Mouse (Mus musculus) MEL (cell line): ENCODE data around the gene Maf.

Experiments
- CTCF ChIP-seq, 3 experiments: IDR thresholded peaks in 2 of 3; conservative IDR thresholded peaks in 1 of 3; 2 replicates each; pipeline ENCODE4 v1.5.1; 2011 to 2012; ENCODE audit warnings: low read length in 3 of 3, low read depth in 2 of 3, mild to moderate bottlenecking in 2 of 3, improper control_type of control experiment in 1 of 3, inconsistent platforms in 1 of 3, mixed read lengths in 1 of 3, moderate library complexity in 1 of 3; ENCODE audit not compliant: control insufficient read depth in 1 of 3, insufficient read depth in 1 of 3, poor library complexity in 1 of 3, severe bottlenecking in 1 of 3
- ETS1 ChIP-seq: IDR thresholded peaks from 2 replicates; pipeline ENCODE4 v1.6.1; 2012; ENCODE audit warnings: low read depth, mild to moderate bottlenecking, inconsistent platforms, low read length, improper control_type of control experiment, moderate library complexity
- HCFC1 ChIP-seq: IDR thresholded peaks from 2 replicates; pipeline ENCODE4 v1.6.1; 2012; ENCODE audit warnings: low read depth, mild to moderate bottlenecking, inconsistent platforms, low read length, improper control_type of control experiment, moderate library complexity
- MYC ChIP-seq: IDR thresholded peaks from 2 replicates; pipeline ENCODE4 v1.6.1; 2011; ENCODE audit warnings: low read depth, mild to moderate bottlenecking, low read length, improper control_type of control experiment, moderate library complexity
- POLR2A ChIP-seq, 2 experiments: IDR thresholded peaks; 2 replicates each; pipeline ENCODE4 v1.6.1; 2011 to 2012; ENCODE audit warnings: low read length in 2 of 2, mild to moderate bottlenecking in 2 of 2, control low read depth in 1 of 2, improper control_type of control experiment in 1 of 2, low read depth in 1 of 2, moderate library complexity in 1 of 2; ENCODE audit not compliant: control insufficient read depth in 1 of 2, insufficient read depth in 1 of 2, poor library complexity in 1 of 2
- POLR2AphosphoS2 ChIP-seq: IDR thresholded peaks from 2 replicates; pipeline ENCODE4 v1.6.1; 2011; ENCODE audit warnings: low read length, improper control_type of control experiment
- RCOR1 ChIP-seq: IDR thresholded peaks from 2 replicates; pipeline ENCODE4 v1.6.1; 2012; ENCODE audit warnings: low read depth, mild to moderate bottlenecking, inconsistent platforms, low read length, improper control_type of control experiment
- TCF12 ChIP-seq: IDR thresholded peaks from 2 replicates; pipeline ENCODE4 v1.6.1; 2014; ENCODE audit warnings: low read depth, mild to moderate bottlenecking, inconsistent platforms, low read length, improper control_type of control experiment, moderate library complexity

DNA sequence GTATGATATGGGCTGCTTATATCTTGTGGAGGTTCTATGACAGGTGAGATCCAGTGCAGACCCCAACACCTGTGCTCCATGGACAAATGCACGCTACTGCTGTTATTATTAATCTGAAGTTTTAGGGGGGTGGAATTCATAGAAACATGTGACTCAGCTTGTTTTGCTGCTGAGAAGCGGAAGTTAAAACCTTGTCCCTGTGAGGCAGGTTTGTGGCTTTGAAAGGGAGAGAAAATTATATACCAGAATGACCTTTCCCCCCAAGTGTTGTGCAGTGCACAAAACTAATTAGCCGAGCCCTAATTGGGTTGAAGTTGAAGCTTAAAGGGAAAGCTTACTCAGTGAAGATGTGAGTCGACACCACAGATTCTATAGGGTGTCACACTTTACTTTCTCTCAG lies 18.6 kb upstream of the Maf start:
- no peak for TF ChIP-seq TCF12
- TF ChIP-seq POLR2A (IDR thresholded peaks at IDR 0.05; ENCODE audit: control insufficient read depth in 1 of 2, insufficient read depth in 1 of 2, low read depth in 1 of 2, low read length in 2 of 2, poor library complexity in 1 of 2), result no peak
- TF ChIP-seq POLR2AphosphoS2, result no peak
- no peak for TF ChIP-seq ETS1
- no peak for TF ChIP-seq CTCF (IDR thresholded peaks at IDR 0.05 in 2 of 3, conservative IDR thresholded peaks at IDR 0.05 in 1 of 3; ENCODE audit: control insufficient read depth in 1 of 3, insufficient read depth in 1 of 3, low read depth in 2 of 3, low read length in 3 of 3, poor library complexity in 1 of 3, severe bottlenecking in 1 of 3)
- TF ChIP-seq HCFC1, result no peak
- TF ChIP-seq RCOR1, result no peak
- no peak for TF ChIP-seq MYC
